Mouse (Mus musculus): ENCODE data around the gene Uba52.
"Not testable (repeated sequence)": the region's sequence is repeated elsewhere in the genome, so short reads cannot be mapped to it uniquely, and the experiment has no call there.

Uba52 gene

DNA sequence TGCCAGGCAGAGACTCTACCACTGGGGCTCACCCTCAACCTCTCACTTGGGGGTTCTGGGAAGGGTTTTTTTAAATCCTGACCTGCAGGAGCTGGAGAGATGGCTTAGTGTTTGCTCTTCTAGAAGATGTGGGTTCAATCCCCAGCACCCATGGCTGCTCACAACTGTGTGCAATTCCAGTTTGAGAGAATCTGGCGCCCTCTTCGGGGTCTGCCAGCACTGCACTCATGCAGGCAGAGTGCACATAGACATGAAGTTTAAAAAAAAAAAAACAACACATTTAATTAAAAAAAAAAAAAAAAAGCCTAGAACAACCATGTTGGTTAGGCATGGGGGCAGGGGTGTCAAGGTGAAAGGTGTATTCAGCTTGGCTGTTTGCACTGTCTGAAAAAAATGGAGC lies 19.7 kb upstream of the Uba52 start:
- DNase-seq (ENCODE audit: low spot score) = no peak

DNA sequence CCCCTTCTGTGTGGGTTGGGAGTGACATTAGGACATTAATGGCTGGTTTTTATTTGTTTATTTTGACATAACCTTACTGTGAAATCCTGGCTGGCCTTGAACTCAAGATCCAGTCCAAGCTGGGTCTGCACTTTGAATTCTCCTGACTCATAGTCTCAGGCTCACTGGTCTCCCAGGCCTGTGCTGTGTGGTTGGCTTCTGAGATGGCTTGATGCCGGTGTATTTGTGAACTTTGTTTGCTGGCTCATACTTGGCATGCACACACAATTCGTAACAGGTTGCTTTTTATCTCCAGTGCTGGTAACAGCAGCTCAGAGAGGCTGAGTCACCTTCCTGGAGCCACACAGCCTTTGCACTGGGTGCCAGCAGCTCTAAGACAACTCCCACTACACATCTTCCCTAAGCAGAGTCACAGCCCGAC lies 19.1 kb upstream of the Uba52 start:
- no peak for DNase-seq (ENCODE audit: low spot score)

DNA sequence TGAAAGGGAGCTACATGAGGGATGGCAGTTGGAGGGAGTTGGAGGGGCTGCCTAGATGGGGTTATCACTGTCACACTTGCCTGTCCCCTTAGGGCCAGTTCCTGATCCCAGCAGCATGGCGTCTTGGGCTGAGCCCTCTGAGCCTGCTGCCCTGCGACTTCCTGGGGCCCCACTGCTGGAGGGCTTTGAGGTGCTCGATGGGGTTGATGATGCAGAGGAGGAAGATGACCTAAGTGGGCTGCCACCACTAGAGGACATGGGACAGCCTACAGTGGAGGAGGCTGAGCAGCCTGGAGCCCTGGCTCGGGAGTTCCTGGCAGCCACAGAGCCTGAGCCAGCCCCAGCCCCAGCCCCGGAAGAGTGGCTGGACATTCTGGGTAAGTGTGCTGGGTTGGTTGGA lies 18.7 kb upstream of the Uba52 start:
- no peak for DNase-seq (ENCODE audit: low spot score)

DNA sequence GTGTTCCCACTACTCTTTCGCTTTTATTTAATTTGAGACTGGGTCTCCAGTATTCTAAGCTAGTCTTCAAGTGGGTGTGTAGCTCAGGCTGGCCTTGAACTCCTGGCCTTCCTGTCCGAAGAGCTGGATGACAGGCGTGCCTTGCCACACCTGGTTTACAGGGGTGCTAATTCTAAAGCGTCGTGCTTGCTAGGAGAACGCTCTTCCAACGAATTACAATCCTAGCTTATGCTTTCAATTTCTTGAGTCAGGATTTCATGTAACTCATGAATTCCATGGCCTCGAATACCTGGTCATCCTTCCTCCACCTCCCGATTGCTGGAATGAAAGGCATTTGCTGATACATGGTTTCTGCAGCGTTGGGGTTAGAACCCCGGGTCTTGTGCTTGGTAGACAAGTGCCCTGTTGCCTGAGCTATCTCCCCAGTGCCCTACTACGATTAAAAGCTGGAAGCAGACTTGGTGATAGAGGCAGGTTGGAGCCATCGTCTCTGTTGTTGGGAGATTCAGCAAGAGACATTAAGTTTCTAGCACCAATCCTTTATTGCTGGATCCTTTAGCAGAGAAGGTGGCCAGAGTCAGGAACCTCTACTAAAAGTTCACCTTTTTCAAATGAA lies 17.7 kb upstream of the Uba52 start:
- DNase-seq (ENCODE audit: low spot score) = no peak

DNA sequence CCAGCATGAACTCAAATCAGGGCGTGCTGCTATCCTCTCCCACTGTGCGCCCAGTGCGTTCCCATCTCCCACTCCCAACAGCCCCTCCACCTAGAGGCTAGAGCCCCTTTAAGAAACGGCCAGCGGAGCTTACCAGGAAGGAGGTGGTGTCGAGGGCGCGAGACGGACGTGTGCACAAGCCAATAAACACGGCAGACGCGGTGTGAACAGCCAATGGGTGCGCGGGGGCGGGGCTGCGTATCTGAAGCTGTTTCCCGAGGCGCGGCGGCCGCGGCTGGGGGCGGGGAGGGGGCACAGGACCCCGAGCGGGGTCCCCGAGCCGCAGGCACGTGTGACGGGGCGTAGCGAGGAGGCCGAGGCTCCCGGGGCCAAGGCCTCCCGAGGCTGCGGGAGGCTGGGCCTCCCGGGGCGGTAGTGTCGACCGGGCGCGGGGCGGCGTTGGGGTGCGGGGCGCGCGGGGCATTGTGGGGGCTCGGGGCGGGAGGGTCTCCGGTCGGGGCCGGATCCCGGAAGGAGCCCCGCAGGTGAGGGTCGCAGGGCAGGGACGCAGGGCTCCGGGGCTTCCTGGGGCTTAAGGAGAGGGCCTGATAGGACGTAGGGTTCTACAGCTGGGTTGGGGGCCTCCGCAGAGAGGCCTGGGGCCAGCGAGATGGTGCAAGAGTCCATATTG lies 17.0 kb upstream of the Uba52 start, which contains the start of the genes Fkbp8 and Kxd1:
Fkbp8 (plus strand) TSS at position 213 of the 670 bp plus-strand sequence.
Kxd1 (minus strand) TSS at position 445 of the 670 bp plus-strand sequence.
- peak; percentile 99 for DNase-seq (ENCODE audit: low spot score)

DNA sequence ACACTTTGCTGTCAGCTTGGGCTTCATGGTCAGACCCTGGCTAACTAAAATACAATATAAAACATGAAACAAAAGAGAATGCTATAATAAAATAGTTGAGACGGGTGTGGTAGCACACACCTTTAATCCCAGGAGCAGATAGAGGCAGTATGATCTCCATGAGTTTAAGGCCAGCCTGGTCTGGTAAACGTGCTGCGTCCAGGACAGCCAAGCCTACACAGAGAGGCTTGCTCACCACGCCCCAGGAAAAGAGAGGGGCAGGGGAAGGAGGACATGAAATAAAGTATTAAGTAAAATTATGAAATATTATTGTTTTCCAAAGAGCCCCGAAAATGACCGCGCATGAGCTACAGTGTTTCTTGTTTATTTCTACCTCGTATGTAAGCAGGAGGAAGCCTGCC lies 16.5 kb upstream of the Uba52 start:
- no peak for DNase-seq (ENCODE audit: low spot score)

DNA sequence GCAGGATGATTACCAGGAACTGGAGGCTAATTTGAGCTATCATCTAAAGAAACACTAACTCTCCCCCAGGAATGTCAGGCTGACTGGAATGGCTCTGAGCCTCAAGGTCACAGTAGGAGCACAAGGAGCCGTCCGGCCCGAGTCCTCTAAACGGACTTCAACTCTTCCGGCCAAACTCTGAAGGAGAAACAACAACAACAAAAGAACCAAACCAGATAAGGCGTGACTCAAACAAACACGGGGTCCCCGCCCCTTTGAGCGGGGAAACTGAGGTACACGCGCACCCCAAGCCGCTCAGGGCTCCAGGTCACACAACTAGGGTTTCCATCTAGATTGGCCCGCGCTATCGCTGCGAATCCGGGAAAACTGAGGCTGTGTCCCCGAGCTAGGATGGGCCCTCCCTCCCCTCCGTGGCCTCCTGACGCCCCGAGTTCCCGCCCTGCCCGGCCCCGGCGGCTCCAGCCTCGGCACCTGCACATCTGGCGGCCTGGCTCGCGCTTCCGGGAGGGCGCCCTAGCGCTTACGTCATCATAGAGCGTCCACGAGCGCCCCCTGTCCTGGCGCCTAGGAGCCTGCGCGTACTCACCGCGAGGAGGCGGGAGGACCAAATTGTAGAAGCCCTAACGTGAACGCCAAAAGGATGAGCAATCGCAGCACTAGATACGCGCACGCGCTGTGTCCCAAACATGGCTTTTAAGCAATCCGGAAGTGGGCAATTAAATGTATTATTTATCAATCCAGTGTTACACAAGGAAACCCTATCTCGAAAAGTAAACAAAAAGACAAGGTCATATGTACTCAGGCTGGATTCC lies 12.2 kb upstream of the Uba52 start:
- DNase-seq (ENCODE audit: low spot score) = peak; percentile 99

DNA sequence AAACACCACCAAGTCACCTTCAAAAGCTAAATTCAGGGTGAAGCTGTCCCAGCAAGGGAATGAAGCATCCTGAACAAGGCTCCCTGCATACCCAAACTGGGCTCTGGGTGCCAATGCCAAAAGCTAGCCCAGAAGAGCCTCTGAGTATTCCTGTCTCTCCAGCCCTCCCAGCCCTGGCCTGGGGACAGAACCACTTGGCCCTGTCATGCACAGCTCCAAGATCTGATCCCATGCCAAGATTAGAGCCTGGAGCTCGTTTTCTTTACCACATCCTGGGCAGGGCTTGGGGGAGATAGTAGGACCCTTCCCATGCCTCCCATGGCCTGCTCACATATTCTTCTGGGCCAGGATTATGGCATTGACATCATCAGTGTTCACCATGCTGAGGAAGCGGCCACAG lies 9.0 kb upstream of the Uba52 start:
- no peak for DNase-seq (ENCODE audit: low spot score)

DNA sequence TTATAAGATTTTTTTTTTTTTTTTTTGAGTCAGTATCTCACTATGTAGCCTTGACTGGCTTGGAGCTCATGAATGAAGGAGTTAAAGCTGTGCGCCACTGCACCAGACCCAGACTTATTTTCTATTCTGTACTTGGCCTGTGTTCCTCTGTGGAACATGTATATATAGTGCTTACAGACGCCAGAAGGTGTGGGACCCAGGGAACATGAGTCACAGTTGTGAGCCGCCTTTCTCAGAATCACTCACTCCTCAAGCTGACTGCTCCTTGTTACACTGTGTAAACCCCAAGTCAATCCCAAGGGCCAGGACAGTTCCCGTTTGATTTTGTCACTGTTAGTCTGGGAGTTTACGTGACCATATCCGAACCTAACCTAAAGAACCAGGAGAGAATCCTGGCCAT lies 8.4 kb upstream of the Uba52 start:
- no peak for DNase-seq (ENCODE audit: low spot score)

DNA sequence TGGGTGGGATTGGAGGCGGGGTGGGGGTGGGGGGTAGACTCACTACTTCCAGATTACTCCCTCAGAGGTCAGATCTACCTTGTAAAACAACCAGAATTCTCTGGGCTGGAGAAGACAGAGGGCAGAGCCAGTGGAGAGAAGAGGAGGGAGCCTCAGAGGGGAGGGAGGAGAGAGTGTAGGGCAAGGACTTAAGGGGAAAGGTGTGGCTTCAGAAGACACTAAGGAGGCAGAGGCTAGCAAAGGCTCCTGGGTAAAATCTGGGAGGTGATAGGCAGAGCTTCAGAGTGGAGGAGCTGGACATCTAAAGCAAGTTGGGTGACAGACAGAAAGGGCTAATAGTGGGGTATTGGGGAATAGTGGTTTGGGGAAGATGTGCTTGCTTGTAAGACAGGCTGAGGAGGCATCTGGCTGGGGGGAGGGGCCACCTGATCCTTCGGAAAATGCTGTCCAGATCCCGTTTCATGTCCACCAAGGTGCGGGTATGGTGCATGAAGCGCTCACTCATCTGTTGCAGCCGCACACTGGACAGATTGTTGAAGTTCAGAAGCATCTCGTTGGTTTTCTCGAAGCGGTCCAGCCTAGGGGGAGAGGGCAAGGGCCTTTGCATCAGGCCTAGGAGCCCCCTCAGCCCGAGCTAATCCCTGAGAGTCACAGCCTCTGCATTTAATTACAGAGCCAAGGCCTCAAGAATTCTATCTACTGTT lies 7.5 kb upstream of the Uba52 start:
- no peak for DNase-seq (ENCODE audit: low spot score)

DNA sequence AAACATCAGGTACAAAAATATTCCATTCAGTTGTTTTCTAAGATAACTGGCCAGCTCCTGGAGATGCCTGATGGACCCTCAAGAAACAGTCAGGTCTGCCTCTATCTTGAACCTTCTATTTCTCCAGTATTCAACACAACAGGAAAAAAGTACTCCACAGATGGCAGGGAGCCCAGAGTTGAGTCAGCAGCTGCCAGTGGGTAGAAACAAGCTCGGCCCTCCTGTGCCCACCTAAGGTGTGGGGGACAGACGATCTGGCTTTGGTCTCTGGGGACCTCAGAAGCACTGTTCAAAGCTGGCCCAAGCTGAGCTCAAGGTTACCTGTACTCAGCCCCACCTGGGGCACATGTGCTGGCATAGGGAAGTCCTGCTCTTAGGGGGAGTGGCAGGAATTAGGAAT lies 2.8 kb upstream of the Uba52 start:
- no peak for DNase-seq (ENCODE audit: low spot score)

DNA sequence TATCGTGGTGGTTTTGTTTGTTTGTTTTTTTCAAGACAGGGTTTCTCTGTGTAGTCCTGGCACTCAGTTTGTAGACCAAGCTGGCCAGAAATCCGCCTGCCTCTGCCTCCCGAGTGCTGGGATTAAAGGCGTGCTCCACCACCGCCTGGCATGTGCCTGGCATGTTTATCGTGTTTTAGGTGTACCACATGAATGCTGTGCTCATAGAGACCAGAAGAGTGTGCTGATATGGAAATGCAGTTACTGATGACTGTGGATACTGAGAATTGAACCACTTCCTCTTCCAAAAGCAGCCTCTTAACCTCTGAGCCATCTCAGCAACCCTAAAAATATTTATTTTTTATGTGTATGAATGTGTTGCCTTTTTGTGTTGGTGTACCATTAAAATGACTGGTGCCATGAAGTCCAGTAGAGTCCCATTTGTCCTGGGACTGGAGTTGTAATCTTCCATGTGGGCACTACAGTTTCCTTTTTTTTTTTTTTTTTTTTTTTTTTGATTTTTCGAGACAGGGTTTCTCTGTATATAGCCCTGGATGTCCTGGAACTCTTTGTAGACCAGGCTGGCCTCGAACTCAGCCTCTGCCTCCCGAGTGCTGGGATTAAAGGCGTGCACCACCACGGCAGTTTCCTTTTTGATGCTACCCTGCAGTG lies 1.8 kb upstream of the Uba52 start:
- no peak for DNase-seq (ENCODE audit: low spot score)

DNA sequence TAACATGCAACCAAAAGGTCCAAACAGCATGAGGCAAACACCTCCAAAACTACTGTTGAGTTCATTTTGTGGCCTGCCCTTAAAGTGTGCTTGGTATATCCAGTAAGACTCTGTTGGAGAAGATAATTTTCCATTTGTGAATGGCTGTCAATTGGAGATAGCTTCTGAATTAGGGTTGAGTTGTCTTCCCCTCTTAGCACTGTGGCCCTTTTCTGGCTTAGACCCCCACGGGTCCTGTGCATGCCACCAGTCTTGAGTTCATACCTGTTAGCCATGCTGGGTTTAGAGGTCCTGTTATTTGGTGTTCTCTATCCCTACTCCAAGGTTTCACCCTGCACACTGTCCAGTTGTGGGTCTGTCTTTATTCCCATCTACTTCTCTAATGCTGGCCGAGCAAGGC lies 1.2 kb upstream of the Uba52 start:
- no peak for DNase-seq (ENCODE audit: low spot score)

DNA sequence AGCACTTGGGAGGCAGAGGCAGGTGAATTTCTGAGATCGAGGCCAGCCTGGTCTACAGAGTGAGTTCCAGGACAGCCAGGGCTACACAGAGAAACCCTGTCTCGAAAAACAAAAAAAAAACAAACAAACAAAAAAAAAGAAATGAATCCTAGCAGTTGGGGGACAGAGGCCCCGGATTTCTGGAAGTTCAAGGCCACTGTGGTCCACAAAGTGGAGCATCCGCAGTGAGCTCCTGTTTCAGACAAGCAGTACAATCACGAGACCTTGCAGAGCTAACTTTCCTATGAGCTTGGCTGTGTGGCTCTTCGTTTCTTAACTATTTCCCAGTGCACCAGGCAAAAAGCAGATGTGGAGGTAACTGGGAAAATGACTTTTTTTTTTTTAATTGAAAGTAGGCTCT lies 573 bp upstream of the Uba52 start:
- not testable (repeated sequence) for DNase-seq (ENCODE audit: low spot score)

DNA sequence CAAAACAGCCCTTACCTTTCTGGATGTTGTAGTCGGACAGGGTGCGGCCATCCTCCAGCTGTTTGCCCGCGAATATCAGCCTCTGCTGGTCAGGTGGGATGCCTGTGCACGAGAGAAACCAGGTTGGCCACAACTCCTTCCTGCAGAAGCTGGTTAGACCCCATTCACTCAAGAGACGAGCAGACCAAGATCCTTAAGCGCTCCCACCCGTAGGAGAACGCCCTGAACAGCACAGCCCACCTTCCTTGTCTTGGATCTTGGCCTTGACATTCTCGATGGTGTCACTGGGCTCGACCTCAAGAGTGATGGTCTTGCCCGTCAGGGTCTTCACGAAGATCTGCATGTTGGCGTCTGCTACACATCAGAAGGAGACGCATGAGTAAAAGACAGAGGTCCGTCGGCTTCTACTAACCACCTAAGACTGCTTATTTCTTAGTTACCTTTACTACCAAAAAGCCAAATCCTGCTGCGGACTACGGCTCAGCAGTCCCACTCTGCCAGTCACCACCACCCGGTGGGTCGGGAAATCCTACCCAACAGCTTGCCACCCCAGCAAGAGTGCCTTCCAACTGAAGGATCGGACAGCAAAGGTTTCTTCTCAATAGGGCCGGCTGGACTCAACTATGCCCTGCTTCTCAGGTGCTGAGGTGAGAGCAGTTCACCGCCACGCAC lies 1.2 kb downstream of the Uba52 start:
- no peak for DNase-seq (ENCODE audit: low spot score)

DNA sequence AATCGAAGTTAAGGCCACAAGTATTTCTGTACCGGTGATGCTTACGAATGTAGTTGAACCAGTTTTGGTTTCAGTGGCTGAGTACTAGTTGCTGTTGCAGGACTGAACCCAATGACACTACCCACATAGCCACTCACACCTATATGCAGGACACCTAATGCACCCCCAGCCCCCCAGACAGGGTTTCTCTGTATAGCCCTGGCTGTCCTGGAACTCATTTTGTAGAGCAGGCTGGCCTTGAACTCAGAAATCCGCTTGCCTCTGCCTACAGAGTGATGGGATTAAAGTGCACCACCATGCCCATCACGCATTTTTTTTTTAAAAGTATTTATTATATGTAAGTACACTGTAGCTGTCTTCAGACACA lies 3.6 kb downstream of the Uba52 start:
- DNase-seq (ENCODE audit: low spot score) = no peak

DNA sequence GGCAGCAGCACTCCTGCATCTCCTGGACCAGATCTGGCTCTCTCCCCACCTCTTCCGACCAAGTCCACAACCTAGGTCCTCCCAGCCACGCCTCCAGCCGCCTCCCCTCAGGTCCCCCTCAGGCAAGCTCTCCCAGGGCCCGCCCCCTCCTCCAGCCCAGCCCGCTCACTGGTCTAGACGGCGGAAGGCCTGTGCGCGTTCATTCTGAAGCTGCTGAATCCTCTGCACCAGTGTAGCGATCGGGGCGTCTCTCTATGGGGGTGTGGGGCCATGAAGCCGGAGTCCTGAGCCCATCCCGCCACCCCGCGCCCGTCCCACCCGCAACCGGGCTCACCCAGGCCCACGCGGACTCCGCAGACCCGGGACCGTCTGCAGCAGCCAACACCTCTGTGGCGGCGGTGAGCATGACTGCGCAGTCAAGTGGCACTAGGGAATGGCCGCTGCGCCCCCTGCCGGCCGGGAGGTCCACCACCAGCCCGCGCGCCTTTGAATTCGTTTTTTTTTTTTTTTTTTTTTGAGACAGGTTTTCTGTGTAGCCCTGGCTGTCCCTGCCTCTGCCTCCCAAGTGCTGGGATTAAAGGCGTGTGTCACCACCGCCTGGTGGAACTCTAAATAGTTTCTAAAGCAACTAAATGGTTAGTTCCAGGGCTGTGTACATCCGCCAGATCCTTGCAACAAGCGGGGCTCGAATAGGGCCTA lies 4.1 kb downstream of the Uba52 start, which contains the start of gene Rex1bd:
Rex1bd (minus strand) TSS at position 425 of the 699 bp plus-strand sequence.
- peak; percentile 96 for DNase-seq (ENCODE audit: low spot score)

DNA sequence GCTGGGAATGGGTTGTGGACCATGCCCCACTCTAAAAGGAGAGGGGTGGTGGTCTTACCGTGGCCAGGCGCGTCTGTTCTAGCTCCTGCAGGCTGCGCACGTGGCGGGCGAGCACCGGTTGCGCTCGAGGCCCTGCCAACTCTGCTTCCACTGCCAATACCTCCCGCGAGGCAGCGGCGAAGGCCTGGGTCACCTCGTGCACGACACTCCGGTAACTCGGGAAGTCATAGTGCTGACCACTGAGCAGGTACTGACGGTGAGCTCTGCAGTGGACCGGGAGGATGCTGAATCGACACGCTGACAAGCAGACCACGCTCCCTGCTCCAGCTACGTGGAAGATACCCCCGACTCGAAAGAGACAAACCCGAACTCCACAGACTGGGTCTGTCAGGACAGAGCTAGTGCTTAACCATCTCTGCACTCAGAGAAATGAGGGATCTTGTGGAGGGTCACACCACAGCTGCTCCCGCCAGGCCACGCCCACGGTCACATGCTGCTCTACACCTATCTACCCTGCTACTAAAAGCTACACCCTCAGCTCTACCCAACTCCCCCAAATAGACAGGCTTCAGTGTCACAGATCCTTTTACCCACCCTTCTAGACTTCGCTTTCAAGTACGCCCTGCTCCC lies 4.8 kb downstream of the Uba52 start:
- DNase-seq (ENCODE audit: low spot score) = no peak

DNA sequence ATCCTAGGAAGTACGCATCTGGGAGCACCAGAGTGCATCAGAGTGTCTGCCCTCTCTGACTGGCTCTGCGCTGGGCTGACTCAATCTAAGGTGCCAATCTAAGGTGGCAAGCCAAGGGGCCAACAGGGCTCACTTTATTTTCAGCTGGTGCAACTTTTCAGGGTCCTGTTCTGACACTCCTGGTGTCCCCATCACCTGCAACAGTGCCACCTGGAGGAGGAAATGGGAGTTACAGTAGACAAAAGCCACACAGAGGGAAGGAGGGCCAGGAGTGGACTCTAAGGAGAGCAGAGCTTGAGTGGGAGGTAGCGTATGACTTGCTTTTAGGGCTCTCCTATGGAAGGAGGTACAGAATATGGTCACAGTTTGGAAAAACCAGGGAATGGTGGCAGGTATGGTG lies 5.8 kb downstream of the Uba52 start:
- peak; percentile 81 for DNase-seq (ENCODE audit: low spot score)

DNA sequence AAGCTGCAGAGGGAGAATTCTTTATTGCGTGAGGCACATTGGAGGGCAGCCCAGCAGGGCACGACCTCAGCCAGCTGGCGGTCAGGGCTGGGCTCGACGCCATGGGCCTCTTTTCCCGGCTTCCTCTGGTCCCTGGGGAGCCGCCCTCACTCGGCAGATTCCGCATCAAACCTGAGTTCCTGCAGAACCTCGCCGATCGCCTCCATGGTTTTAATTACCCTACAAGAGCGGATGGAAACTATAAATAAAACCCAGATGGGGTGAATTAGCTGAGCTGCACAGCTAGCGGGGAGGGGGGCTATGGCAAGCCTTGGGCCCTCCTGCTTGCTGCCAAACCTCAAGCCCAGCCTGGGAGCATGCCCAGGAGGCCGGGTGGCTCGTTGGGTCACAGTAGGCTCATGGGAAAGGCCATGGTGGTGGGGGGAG lies 6.3 kb downstream of the Uba52 start:
- peak; percentile 62 for DNase-seq (ENCODE audit: low spot score)

Data from embryo, embryonic 10 days (tissue).